Mouse (Mus musculus): ENCODE data around the gene Dedd. TPM values are rescaled to one million over a fixed set of nuclear protein-coding genes. Genes with fewer than 3 reads are reported as not detected.
"Not testable (repeated sequence)": the region's sequence is repeated elsewhere in the genome, so short reads cannot be mapped to it uniquely, and the experiment has no call there.

Gene Dedd
- polyA plus RNA-seq, 1 experiment from 2014 or later: 56.6 TPM

GRCm38 (mm10) chr1:171321415-171321814 lies 7.5 kb upstream of the Dedd start:
- no peak for ATAC-seq (replicated peaks)
- H3K9ac ChIP-seq (replicated peaks): no peak overlapping the region

GRCm38 (mm10) chr1:171322012-171322411 lies 6.9 kb upstream of the Dedd start:
- no peak overlapping the region for H3K9ac ChIP-seq (replicated peaks)
- 0 out of 2 replicates have a peak, but pooled peaks cover 3% of the 10 kb centered on the region for H3K36me3 ChIP-seq
- H3K9me3 ChIP-seq: no peaks in the 10 kb centered on the region
- no peaks in the 10 kb centered on the region for H3K27me3 ChIP-seq
- WGBS: 79% methylated on average over 1 of the region's 1 CpGs
- no peak overlapping the region for H3K27ac ChIP-seq (replicated peaks)
- ATAC-seq (replicated peaks): no peak
- no peak overlapping the region for H3K4me3 ChIP-seq
- no peak overlapping the region for H3K4me2 ChIP-seq (replicated peaks)
- peaks cover 10% of the 10 kb centered on the region for H3K4me1 ChIP-seq

More at GRCm38 (mm10) chr1:171321415-171321814, 7.5 kb upstream of the Dedd start:
- Histone ChIP-seq H3K4me1 (peaks cover 6% of the 10 kb centered on the region), H3K9me3 (no peaks in the 10 kb centered on the region), H3K36me3 (0 out of 2 replicates have a peak, but pooled peaks cover 3% of the 10 kb centered on the region), H3K27ac (replicated peaks) (no peak overlapping the region), H3K4me2 (replicated peaks) (no peak overlapping the region), H3K4me3 (no peak overlapping the region), H3K27me3 (no peaks in the 10 kb centered on the region)

- ATAC-seq (replicated peaks): no peak
- Histone ChIP-seq H3K9ac (replicated peaks) (no peak overlapping the region), H3K4me1 (peaks cover 29% of the 10 kb centered on the region), H3K4me3 (no peak overlapping the region), H3K9me3 (no peaks in the 10 kb centered on the region), H3K27ac (replicated peaks) (no peak overlapping the region), H3K4me2 (replicated peaks) (no peak overlapping the region), H3K36me3 (0 out of 2 replicates have a peak, but pooled peaks cover 3% of the 10 kb centered on the region), H3K27me3 (no peaks in the 10 kb centered on the region)
- WGBS: 90% methylated on average over 2 of the region's 2 CpGs
These were observed 3.4 kb upstream of the Dedd start for GRCm38 (mm10) chr1:171325571-171325970.

- H3K27ac ChIP-seq (replicated peaks); ATAC-seq (replicated peaks); H3K36me3 ChIP-seq; H3K4me3 ChIP-seq; H3K27me3 ChIP-seq; H3K4me2 ChIP-seq (replicated peaks); H3K9ac ChIP-seq (replicated peaks); H3K9me3 ChIP-seq: not testable (repeated sequence)
- 89% methylated on average over 4 of the region's 4 CpGs for WGBS
- peaks cover 39% of the 10 kb centered on the region for H3K4me1 ChIP-seq
These were observed 2.4 kb upstream of the Dedd start for GRCm38 (mm10) chr1:171326588-171326987.

- peaks cover 48% of the 10 kb centered on the region for H3K4me1 ChIP-seq
- peak overlapping the region; percentile 97 for H3K9ac ChIP-seq (replicated peaks)
- 37% methylated on average over 9 of the region's 9 CpGs for WGBS
- H3K4me3 ChIP-seq: peak overlapping the region; percentile 95
- H3K27ac ChIP-seq (replicated peaks): peak overlapping the region; percentile 99
- no peaks in the 10 kb centered on the region for H3K27me3 ChIP-seq
- H3K9me3 ChIP-seq: no peaks in the 10 kb centered on the region
- peaks cover 8% of the 10 kb centered on the region; the same call in 1 of the 2 replicates for H3K36me3 ChIP-seq
- ATAC-seq (replicated peaks): no peak
- peak overlapping the region; percentile 56 for H3K4me2 ChIP-seq (replicated peaks)
These were observed 701 bp upstream of the Dedd start for GRCm38 (mm10) chr1:171328244-171328643.

GRCm38 (mm10) chr1:171329433-171330215 lies 679 bp downstream of the Dedd start:
- peaks cover 56% of the 10 kb centered on the region for H3K4me1 ChIP-seq
- 2% methylated on average over 45 of the region's 61 CpGs for WGBS
- peak; percentile 87 for ATAC-seq (replicated peaks)
- H3K27ac ChIP-seq (replicated peaks): peak overlapping the region; percentile 99
- H3K36me3 ChIP-seq: peaks cover 8% of the 10 kb centered on the region; the same call in 1 of the 2 replicates
- peak overlapping the region; percentile 82 for H3K4me2 ChIP-seq (replicated peaks)
- no peaks in the 10 kb centered on the region for H3K27me3 ChIP-seq
- H3K9me3 ChIP-seq: no peaks in the 10 kb centered on the region
- peak overlapping the region; percentile 97 for H3K9ac ChIP-seq (replicated peaks)
- H3K4me3 ChIP-seq: peak overlapping the region; percentile 95

GRCm38 (mm10) chr1:171330216-171330560 lies 1.2 kb downstream of the Dedd start:
- H3K4me1 ChIP-seq: peaks cover 56% of the 10 kb centered on the region
- H3K9ac ChIP-seq (replicated peaks): peak overlapping the region; percentile 97
- peak overlapping the region; percentile 99 for H3K27ac ChIP-seq (replicated peaks)
- ATAC-seq (replicated peaks): no peak
- no peaks in the 10 kb centered on the region for H3K9me3 ChIP-seq
- peak overlapping the region; percentile 95 for H3K4me3 ChIP-seq
- no peaks in the 10 kb centered on the region for H3K27me3 ChIP-seq
- peak overlapping the region; percentile 82 for H3K4me2 ChIP-seq (replicated peaks)
- WGBS: 0% methylated on average over 4 of the region's 4 CpGs
- H3K36me3 ChIP-seq: peaks cover 5% of the 10 kb centered on the region; the same call in 1 of the 2 replicates

- Histone ChIP-seq H3K4me2 (replicated peaks) (no peak overlapping the region), H3K9me3 (peaks cover 6% of the 10 kb centered on the region; the same call in 1 of the 2 replicates), H3K36me3 (peaks cover 51% of the 10 kb centered on the region), H3K9ac (replicated peaks) (no peak overlapping the region), H3K27ac (replicated peaks) (no peak overlapping the region), H3K27me3 (no peaks in the 10 kb centered on the region), H3K4me1 (peaks cover 25% of the 10 kb centered on the region), H3K4me3 (no peak overlapping the region)
- WGBS: 96% methylated on average over 16 of the region's 16 CpGs
- no peak for ATAC-seq (replicated peaks)
These were observed 13.6 kb downstream of the Dedd start for GRCm38 (mm10) chr1:171342262-171343207.

- Histone ChIP-seq H3K9ac (replicated peaks) (no peak overlapping the region), H3K4me3 (no peak overlapping the region), H3K27ac (replicated peaks) (no peak overlapping the region), H3K4me1 (peaks cover 27% of the 10 kb centered on the region), H3K36me3 (peaks cover 36% of the 10 kb centered on the region), H3K27me3 (no peaks in the 10 kb centered on the region), H3K4me2 (replicated peaks) (no peak overlapping the region), H3K9me3 (peaks cover 6% of the 10 kb centered on the region; the same call in 1 of the 2 replicates)
- ATAC-seq (replicated peaks): no peak
- WGBS: 81% methylated on average over 9 of the region's 9 CpGs
These were observed 15.2 kb downstream of the Dedd start for GRCm38 (mm10) chr1:171343922-171344677.

- Histone ChIP-seq H3K27me3 (no peaks in the 10 kb centered on the region), H3K9ac (replicated peaks) (peak overlapping the region; percentile 67), H3K9me3 (peaks cover 6% of the 10 kb centered on the region; the same call in 1 of the 2 replicates), H3K4me3 (peak overlapping the region; percentile 62), H3K36me3 (peaks cover 31% of the 10 kb centered on the region), H3K27ac (replicated peaks) (no peak overlapping the region), H3K4me2 (replicated peaks) (peak overlapping the region; percentile 89), H3K4me1 (peaks cover 27% of the 10 kb centered on the region)
- no peak for ATAC-seq (replicated peaks)
- 78% methylated on average over 9 of the region's 9 CpGs for WGBS
These were observed 15.8 kb downstream of the Dedd start for GRCm38 (mm10) chr1:171344715-171345114.

- Histone ChIP-seq H3K4me2 (replicated peaks) (peak within 1 kb of the TSS; percentile 89), H3K4me3 (peak within 1 kb of the TSS; percentile 62), H3K9me3 (peaks cover 6% of the 10 kb centered on the region; the same call in 1 of the 2 replicates), H3K9ac (replicated peaks) (peak within 1 kb of the TSS; percentile 67), H3K27ac (replicated peaks) (peak within 1 kb of the TSS; percentile 73), H3K4me1 (peaks cover 27% of the 10 kb centered on the region), H3K36me3 (peaks cover 24% of the 10 kb centered on the region), H3K27me3 (no peaks in the 10 kb centered on the region)
- peak; percentile 95 for ATAC-seq (replicated peaks)
- WGBS: 1% methylated on average over 53 of the region's 53 CpGs
These were observed 16.5 kb downstream of the Dedd start, which contains the start of the genes Nit1 and Pfdn2 for GRCm38 (mm10) chr1:171345225-171346094. Gene Nit1 (minus strand): TSS chr1:171345646. Gene Pfdn2 (plus strand): TSS chr1:171345670.
